Mouse (Mus musculus) CH12.LX (cell line): ENCODE results near the gene Acvr1.

Source experiments
- CTCF ChIP-seq, 2 experiments: IDR thresholded peaks in 1 of 2; conservative IDR thresholded peaks in 1 of 2; 2 replicates each; pipeline ENCODE4 v1.5.1; 2011 to 2012; ENCODE audit warnings: low read depth in 2 of 2, low read length in 2 of 2, improper control_type of control experiment in 1 of 2, inconsistent platforms in 1 of 2, mild to moderate bottlenecking in 1 of 2, moderate library complexity in 1 of 2
- E2F4 ChIP-seq: IDR thresholded peaks from 2 replicates; pipeline ENCODE4 v1.6.1; 2011; ENCODE audit warnings: low read depth, low read length, improper control_type of control experiment; ENCODE audit not compliant: insufficient replicate concordance
- ELF1 ChIP-seq: IDR thresholded peaks from 2 replicates; pipeline ENCODE4 v1.6.1; 2014; ENCODE audit warnings: low read depth, mild to moderate bottlenecking, inconsistent platforms, low read length, improper control_type of control experiment
- MAX ChIP-seq: IDR thresholded peaks from 2 replicates; pipeline ENCODE4 v1.6.1; 2011; ENCODE audit warnings: low read length, improper control_type of control experiment
- MAZ ChIP-seq: IDR thresholded peaks from 2 replicates; pipeline ENCODE4 v1.6.1; 2012; ENCODE audit warnings: low read depth, mild to moderate bottlenecking, inconsistent platforms, low read length, improper control_type of control experiment, moderate library complexity
- NELFE ChIP-seq: IDR thresholded peaks from 2 replicates; pipeline ENCODE4 v1.6.1; 2011; ENCODE audit warnings: low read depth, low read length, improper control_type of control experiment
- POLR2A ChIP-seq: IDR thresholded peaks from 2 replicates; pipeline ENCODE4 v1.6.1; 2011; ENCODE audit warnings: low read depth, mild to moderate bottlenecking, improper control_type of control experiment, low read length
- RCOR1 ChIP-seq: conservative IDR thresholded peaks from 2 replicates; pipeline ENCODE4 v1.6.1; 2012; ENCODE audit warnings: low read depth, mild to moderate bottlenecking, inconsistent platforms, low read length, improper control_type of control experiment
- SMC3 ChIP-seq: IDR thresholded peaks from 2 replicates; pipeline ENCODE4 v1.6.1; 2011; ENCODE audit warnings: low read depth, low read length, improper control_type of control experiment
- TBP ChIP-seq: conservative IDR thresholded peaks from 2 replicates; pipeline ENCODE4 v1.6.1; 2011; ENCODE audit warnings: low read depth, low read length, improper control_type of control experiment
- USF1 ChIP-seq: IDR thresholded peaks from 2 replicates; pipeline ENCODE4 v1.6.1; 2014; ENCODE audit warnings: low read depth, mild to moderate bottlenecking, inconsistent platforms, low read length, improper control_type of control experiment
- ZKSCAN1 ChIP-seq: IDR thresholded peaks from 2 replicates; pipeline ENCODE4 v1.6.1; 2012; ENCODE audit warnings: low read depth, inconsistent platforms, low read length, improper control_type of control experiment, borderline replicate concordance
- ZMIZ1 ChIP-seq: IDR thresholded peaks from 2 replicates; pipeline ENCODE4 v1.6.1; 2012; ENCODE audit warnings: low read depth, mild to moderate bottlenecking, inconsistent platforms, low read length, improper control_type of control experiment

DNA sequence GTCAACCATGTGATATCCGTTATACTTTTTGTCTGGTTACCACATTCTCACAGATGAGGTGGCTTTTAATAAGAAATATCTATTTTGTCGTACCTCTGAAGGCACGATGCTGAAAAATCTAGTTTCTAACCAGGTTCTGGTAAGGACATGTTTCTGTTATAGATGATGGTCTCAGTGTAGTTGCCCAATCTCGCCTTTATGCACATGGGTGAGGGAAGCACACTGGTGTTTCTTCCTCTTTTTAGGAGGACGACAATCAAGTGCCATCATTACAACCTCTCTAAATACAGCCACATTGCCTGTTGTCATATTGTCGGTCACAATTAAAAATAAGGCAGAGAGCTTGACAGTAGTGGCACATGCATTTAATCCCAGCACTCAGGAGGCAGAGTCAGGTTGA lies 32.7 kb upstream of the Acvr1 start:
- TF ChIP-seq CTCF (conservative IDR thresholded peaks at IDR 0.05 in 1 of 2, IDR thresholded peaks at IDR 0.05 in 1 of 2; ENCODE audit: low read depth in 2 of 2, low read length in 2 of 2) (no peak), ZKSCAN1 (no peak), SMC3 (no peak), E2F4 (no peak), ZMIZ1 (no peak), ELF1 (no peak), MAZ (no peak), RCOR1 (no peak), TBP (no peak), USF1 (no peak), POLR2A (no peak), NELFE (no peak), MAX (no peak)
